Mouse (Mus musculus) A20 (cell line): ENCODE results near the gene Cxcl15.
"Not testable (repeated sequence)": the region's sequence is repeated elsewhere in the genome, so short reads cannot be mapped to it uniquely, and the experiment has no call there.

Source experiments
- DNase-seq: peaks from one replicate; pipeline ENCODE4 v3.0.0-alpha.2; 2011; ENCODE audit warnings: low read depth, low spot score

Gene Cxcl15

GRCm38 (mm10) chr5:90789306-90790073, 4.8 kb upstream of the Cxcl15 start:
- DNase-seq = no peak

- DNase-seq = no peak
These were observed 4.2 kb upstream of the Cxcl15 start for GRCm38 (mm10) chr5:90790074-90790502.

- not testable (repeated sequence) for DNase-seq
These were observed 1.1 kb downstream of the Cxcl15 start for GRCm38 (mm10) chr5:90795392-90795791.

- no peak for DNase-seq
These were observed 10.2 kb downstream of the Cxcl15 start for GRCm38 (mm10) chr5:90804574-90804973.

GRCm38 (mm10) chr5:90806050-90806449, 11.7 kb downstream of the Cxcl15 start:
- DNase-seq = no peak

GRCm38 (mm10) chr5:90807176-90807950, 13.0 kb downstream of the Cxcl15 start:
- DNase-seq = no peak

GRCm38 (mm10) chr5:90819756-90820155, 25.4 kb downstream of the Cxcl15 start:
- no peak for DNase-seq

GRCm38 (mm10) chr5:90832145-90832767, 37.9 kb downstream of the Cxcl15 start:
- no peak for DNase-seq

GRCm38 (mm10) chr5:90832768-90833388, 38.5 kb downstream of the Cxcl15 start:
- no peak for DNase-seq

- no peak for DNase-seq
These were observed 40.1 kb downstream of the Cxcl15 start for GRCm38 (mm10) chr5:90834436-90834835.

GRCm38 (mm10) chr5:90838582-90838981, 44.2 kb downstream of the Cxcl15 start:
- no peak for DNase-seq

- DNase-seq = no peak
These were observed 46.9 kb downstream of the Cxcl15 start for GRCm38 (mm10) chr5:90840902-90841869.

GRCm38 (mm10) chr5:90843891-90844290, 49.6 kb downstream of the Cxcl15 start:
- DNase-seq = no peak

- DNase-seq = not testable (repeated sequence)
These were observed 55.8 kb downstream of the Cxcl15 start for GRCm38 (mm10) chr5:90850096-90850495.

- not testable (repeated sequence) for DNase-seq
These were observed 57.1 kb downstream of the Cxcl15 start for GRCm38 (mm10) chr5:90851391-90851790.
